Mouse (Mus musculus) c-Kit-positive CD71-positive TER-119-negative erythroid progenitor cells, embryonic 14.5 days (primary cell): ENCODE data around the gene Asb2.

Experiments used
- DNase-seq: peaks from one replicate; pipeline ENCODE4 v3.0.0-alpha.2; 2013; ENCODE audit warnings: low read depth

The Asb2 gene

GRCm38 (mm10) chr12:103273051-103273450 is 82.8 kb downstream of the Asb2 start:
- no peak for DNase-seq

- no peak for DNase-seq
These were observed 83.6 kb downstream of the Asb2 start for GRCm38 (mm10) chr12:103272176-103272575.
